Mouse (Mus musculus) midbrain, postnatal 0 days (tissue): ENCODE results near the gene Hif1an. TPM values are rescaled to one million over a fixed set of nuclear protein-coding genes. Genes with fewer than 3 reads are reported as not detected.

Source experiments
- ATAC-seq: fragments of 200-750 bp; cut with Nextera tagmentation; 2 replicates; pipeline ENCODE4 v1.8.0; 2017; ENCODE audit warnings: moderate number of reproducible peaks, mild to moderate bottlenecking, moderate TSS enrichment, moderate library complexity; ENCODE audit not compliant: low FRiP score
- DNase-seq: peaks from one replicate; pipeline ENCODE4 v3.0.0-alpha.2; 2015; ENCODE audit warnings: low spot score
- H3K27ac ChIP-seq: fragments of 300-500 bp; sonication (generic); 2 replicates; pipeline ENCODE4 v1.5.1; 2014; ENCODE audit warnings: low read depth, mild to moderate bottlenecking, low read length, mixed read lengths
- H3K27me3 ChIP-seq: fragments of 300-500 bp; sonication (generic); 2 replicates; pipeline ENCODE4 v1.6.1; 2014; ENCODE audit warnings: low read length, control low read depth, mixed read lengths; ENCODE audit not compliant: insufficient read depth
- H3K36me3 ChIP-seq: fragments of 300-500 bp; sonication (generic); 2 replicates; pipeline ENCODE4 v1.6.1; 2014; ENCODE audit warnings: low read length, control low read depth, mixed read lengths; ENCODE audit not compliant: insufficient read depth
- H3K4me1 ChIP-seq: fragments of 300-500 bp; sonication (generic); 2 replicates; pipeline ENCODE4 v1.6.1; 2014; ENCODE audit warnings: mild to moderate bottlenecking, control low read depth, antibody characterized with exemption, low read length, mixed read lengths; ENCODE audit not compliant: insufficient read depth
- H3K4me2 ChIP-seq: fragments of 300-500 bp; sonication (generic); 2 replicates; pipeline ENCODE4 v1.6.1; 2014; ENCODE audit warnings: low read depth, mild to moderate bottlenecking, low read length, mixed read lengths; ENCODE audit not compliant: poor library complexity, severe bottlenecking
- H3K4me3 ChIP-seq: fragments of 300-500 bp; sonication (generic); 2 replicates; pipeline ENCODE4 v1.5.1; 2014; ENCODE audit warnings: low read depth, mild to moderate bottlenecking, low read length, moderate library complexity
- H3K9ac ChIP-seq: fragments of 300-500 bp; sonication (generic); replicated peaks from 2 replicates; pipeline ENCODE4 v1.6.1; 2014; ENCODE audit warnings: mild to moderate bottlenecking, low read length, moderate library complexity, mixed read lengths; ENCODE audit not compliant: poor library complexity, severe bottlenecking
- H3K9me3 ChIP-seq: fragments of 300-500 bp; sonication (generic); 2 replicates; pipeline ENCODE4 v1.6.1; 2016; ENCODE audit warnings: low read length, control low read depth
- CTCF ChIP-seq: IDR thresholded peaks from 2 replicates; pipeline ENCODE4 v1.5.1; 2016; ENCODE audit warnings: antibody characterized with exemption, mild to moderate bottlenecking
- WGBS: fragments of 180-500 bp; shearing (Covaris S2); extraction: QIAGEN DNeasy Blood & Tissue Kit; methylation state at CpG from one replicate; pipeline ENCODE4 v1.1.7; 2014; 5-methylcytosine and 5-hydroxymethylcytosine counted together
- polyA plus RNA-seq: library from polyadenylated mRNA; unstranded; fragments of >200 nt; fragmentation: Nextera tagmentation; extraction: Ambion mirVana; gene quantifications from 2 replicates; pipeline ENCODE4 v1.2.1, GENCODE M21; 2015
- total RNA-seq: library from RNA; depleted of rRNA; stranded (reverse); fragments of >200 nt; gene quantifications from 2 replicates; pipeline ENCODE4 v1.2.3, GENCODE M21; 2014; rRNA removed

Gene Hif1an
- total RNA-seq = 9.3 and 12.2 TPM in 2 replicates
- polyA plus RNA-seq = 15.8 and 18.1 TPM in 2 replicates

GRCm38 (mm10) chr19:44562652-44563206 lies at the start of gene Hif1an:
TSS of gene Hif1an (plus strand) at chr19:44562850.
- WGBS = 1% methylated on average over 33 of the region's 33 CpGs
- H3K27ac ChIP-seq = peak within 1 kb of the TSS; percentile 69; the same call in 1 of the 2 replicates
- ATAC-seq (peak; percentile 96), DNase-seq (peak; percentile 98)
- peak within 1 kb of the TSS; percentile 79 for H3K9ac ChIP-seq
- peaks cover 8% of the 10 kb centered on the region; the same call in 1 of the 2 replicates for H3K27me3 ChIP-seq
- peak within 1 kb of the TSS; percentile 76 for H3K4me3 ChIP-seq
- TF ChIP-seq CTCF = peak; percentile 98
- peaks cover 10% of the 10 kb centered on the region for H3K4me1 ChIP-seq
- no peaks in the 10 kb centered on the region for H3K9me3 ChIP-seq
- H3K4me2 ChIP-seq = peak within 1 kb of the TSS; percentile 76
- H3K36me3 ChIP-seq = peaks cover 20% of the 10 kb centered on the region

GRCm38 (mm10) chr19:44513054-44513833 lies 49.4 kb upstream of the Hif1an start:
- ATAC-seq (no peak), DNase-seq (peak; percentile 33)
- Histone ChIP-seq H3K4me3 (no peak overlapping the region), H3K36me3 (no peaks in the 10 kb centered on the region), H3K9me3 (no peaks in the 10 kb centered on the region), H3K27me3 (peaks cover 92% of the 10 kb centered on the region), H3K27ac (no peak overlapping the region), H3K9ac (no peak overlapping the region), H3K4me1 (no peaks in the 10 kb centered on the region), H3K4me2 (no peak overlapping the region)
- WGBS = 10% methylated on average over 11 of the region's 11 CpGs
- TF ChIP-seq CTCF = no peak

- no peak for DNase-seq
- no peak for TF ChIP-seq CTCF
- no peak overlapping the region for H3K9ac ChIP-seq
- no peak for ATAC-seq
- H3K4me1 ChIP-seq = no peaks in the 10 kb centered on the region
- H3K4me2 ChIP-seq = no peak overlapping the region
- H3K27me3 ChIP-seq = peaks cover 93% of the 10 kb centered on the region
- no peak overlapping the region for H3K27ac ChIP-seq
- H3K4me3 ChIP-seq = no peak overlapping the region
- H3K36me3 ChIP-seq = no peaks in the 10 kb centered on the region
- 14% methylated on average over 7 of the region's 7 CpGs for whole genome bisulfite sequencing
- no peaks in the 10 kb centered on the region for H3K9me3 ChIP-seq
Observed at GRCm38 (mm10) chr19:44513921-44514482, 48.6 kb upstream of the Hif1an start.

DNA sequence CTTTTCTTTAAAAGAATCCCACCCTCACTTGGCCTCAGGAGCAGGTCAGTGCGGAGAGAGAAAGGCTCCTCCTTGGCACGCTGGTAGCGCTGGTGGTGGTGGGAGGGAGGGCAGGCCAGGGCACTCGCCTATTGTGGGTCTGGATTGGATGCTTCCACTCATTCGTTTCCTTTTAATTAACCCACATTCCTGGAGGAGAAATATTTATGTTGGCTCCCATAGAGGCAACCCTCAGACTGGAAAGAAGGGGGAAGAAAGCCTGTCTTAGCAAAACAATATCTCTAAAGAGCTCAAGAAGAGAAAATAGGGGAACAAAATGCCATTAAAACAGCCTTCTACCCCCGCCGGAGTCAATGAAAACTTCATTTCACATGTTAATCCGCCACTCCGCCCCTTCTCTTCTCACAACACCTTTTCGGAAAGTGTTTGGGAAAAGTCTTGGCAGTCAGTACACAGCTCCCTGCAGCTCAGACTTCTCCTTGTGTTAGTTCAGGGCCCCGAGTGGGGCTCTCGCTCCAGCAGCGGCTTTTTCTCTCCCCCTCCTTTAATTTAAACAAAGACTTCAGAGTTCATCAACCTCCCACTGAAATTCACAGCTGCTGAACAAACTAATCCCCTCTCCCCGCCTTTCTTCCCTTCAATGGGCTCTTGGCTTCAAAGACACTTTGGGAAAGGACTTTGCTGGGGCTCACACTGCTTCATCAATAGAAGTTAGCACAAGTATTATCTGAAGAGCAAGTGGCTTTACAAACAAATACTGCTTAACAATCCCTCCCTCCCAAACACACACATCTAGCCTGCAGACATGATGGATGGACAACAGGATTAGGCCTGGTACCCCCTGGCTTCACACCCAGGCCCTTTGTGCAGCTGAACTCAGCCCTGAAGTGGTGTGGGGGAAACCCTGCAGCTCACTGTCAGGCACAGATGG lies 47.9 kb upstream of the Hif1an start:
- DNase-seq = peak; percentile 48
- H3K9ac ChIP-seq = no peak overlapping the region
- no peak overlapping the region for H3K4me2 ChIP-seq
- no peaks in the 10 kb centered on the region for H3K9me3 ChIP-seq
- no peaks in the 10 kb centered on the region for H3K36me3 ChIP-seq
- no peak overlapping the region for H3K4me3 ChIP-seq
- H3K4me1 ChIP-seq = no peaks in the 10 kb centered on the region
- TF ChIP-seq CTCF = no peak
- peaks cover 95% of the 10 kb centered on the region for H3K27me3 ChIP-seq
- WGBS = 8% methylated on average over 14 of the region's 14 CpGs
- 0 out of 2 replicates have a peak, but pooled peaks have one; percentile 23 for ATAC-seq
- no peak overlapping the region for H3K27ac ChIP-seq

GRCm38 (mm10) chr19:44515769-44516168 lies 46.9 kb upstream of the Hif1an start:
- Histone ChIP-seq H3K4me2 (no peak overlapping the region), H3K27me3 (peaks cover 95% of the 10 kb centered on the region), H3K27ac (no peak overlapping the region), H3K36me3 (no peaks in the 10 kb centered on the region), H3K4me3 (no peak overlapping the region), H3K9ac (no peak overlapping the region), H3K4me1 (no peaks in the 10 kb centered on the region), H3K9me3 (no peaks in the 10 kb centered on the region)
- no peak for TF ChIP-seq CTCF
- 35% methylated on average over 6 of the region's 6 CpGs for WGBS
- ATAC-seq = no peak
- no peak for DNase-seq
